Mouse (Mus musculus) MEL-GATA-1-ER (cell line): ENCODE measurements around the gene Zfp266.

Source experiments
- DNase-seq: peaks from one replicate; pipeline ENCODE4 v3.0.0-alpha.2; 2012; ENCODE audit warnings: low read depth; ENCODE audit errors: extremely low read depth

Gene Zfp266

GRCm38 (mm10) chr9:20492527-20493233, 28.5 kb downstream of the Zfp266 start, which contains the start of gene Zfp426:
Gene Zfp426, minus strand, starts transcription at chr9:20492746.
- peak; percentile 92 for DNase-seq

GRCm38 (mm10) chr9:20491858-20492526, 29.2 kb downstream of the Zfp266 start:
- peak; percentile 43 for DNase-seq

- no peak for DNase-seq
Observed at GRCm38 (mm10) chr9:20489536-20489935, 31.7 kb downstream of the Zfp266 start.

- no peak for DNase-seq
Observed at GRCm38 (mm10) chr9:20479396-20479795, 41.8 kb downstream of the Zfp266 start.

- no peak for DNase-seq
Observed at GRCm38 (mm10) chr9:20476632-20477031, 44.6 kb downstream of the Zfp266 start.

GRCm38 (mm10) chr9:20466761-20467442, 54.3 kb downstream of the Zfp266 start:
- peak; percentile 49 for DNase-seq

- peak; percentile 86 for DNase-seq
Observed at GRCm38 (mm10) chr9:20459377-20460317, 61.6 kb downstream of the Zfp266 start, which contains the start of gene Zfp26. Gene Zfp26, minus strand, starts transcription at chr9:20460162.

- DNase-seq, result no peak
Observed at GRCm38 (mm10) chr9:20453647-20454046, 67.6 kb downstream of the Zfp266 start.

- DNase-seq, result no peak
Observed at GRCm38 (mm10) chr9:20451493-20451892, 69.7 kb downstream of the Zfp266 start.
